Mouse (Mus musculus): Measurements from ENCODE around the gene Gnb1l.

DNA sequence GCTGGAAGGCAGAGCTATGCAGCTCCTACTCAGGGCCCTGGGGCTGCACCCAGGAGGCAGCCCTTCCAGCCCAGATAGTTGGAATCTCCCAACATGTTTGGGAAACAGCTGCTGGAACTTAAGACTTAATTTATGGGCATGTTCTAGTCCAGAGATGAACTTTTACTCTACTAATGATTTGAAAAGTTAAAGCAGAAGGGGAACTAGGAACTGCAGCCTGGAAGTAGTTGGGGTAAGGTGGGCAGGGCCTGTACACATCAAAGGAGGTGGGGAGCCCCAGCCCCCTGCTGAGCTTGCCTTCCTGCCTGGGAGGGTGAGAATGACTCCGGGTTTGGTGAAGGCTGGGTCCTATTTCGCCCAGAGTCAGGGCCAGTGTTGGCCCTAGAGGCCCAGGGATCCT is 56.2 kb downstream of the Gnb1l start:
- TF ChIP-seq POLR2A (IDR thresholded peaks at IDR 0.05; ENCODE audit: borderline replicate concordance, control insufficient read depth, low read depth, low read length) = no peak
- no peak for TF ChIP-seq CTCF (IDR thresholded peaks at IDR 0.05; ENCODE audit: control insufficient read depth, insufficient read depth, low read length)

All from bone marrow, adult 2 months (tissue).